Mouse (Mus musculus) c-Kit-negative CD71-positive TER-119-positive erythroid progenitor cells, embryonic 14.5 days (primary cell): Measurements from ENCODE around the gene Pla2r1.

Experiments used
- DNase-seq: peaks from one replicate; pipeline ENCODE4 v3.0.0-alpha.2; 2013; ENCODE audit warnings: low read depth, low spot score

The Pla2r1 gene

DNA sequence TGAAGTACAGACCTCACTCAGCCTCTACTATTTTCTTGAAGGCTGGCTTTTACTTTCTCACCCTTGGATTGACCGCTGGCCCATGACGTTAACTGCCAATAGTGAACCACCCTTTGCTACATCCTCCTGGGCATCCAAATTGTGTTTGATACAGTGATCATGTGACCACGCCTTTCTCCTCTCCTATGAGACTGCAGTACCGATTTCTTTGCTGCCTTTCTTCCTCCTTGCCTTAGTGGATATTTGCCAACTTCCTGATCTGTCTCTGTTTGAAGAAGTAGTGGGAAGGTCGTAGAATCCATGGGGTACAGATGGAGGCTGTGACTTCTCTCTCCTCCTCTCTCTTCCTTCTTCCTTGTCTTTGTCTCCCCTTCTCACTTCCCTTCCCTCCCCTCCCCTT, 147.7 kb downstream of the Pla2r1 start:
- no peak for DNase-seq

DNA sequence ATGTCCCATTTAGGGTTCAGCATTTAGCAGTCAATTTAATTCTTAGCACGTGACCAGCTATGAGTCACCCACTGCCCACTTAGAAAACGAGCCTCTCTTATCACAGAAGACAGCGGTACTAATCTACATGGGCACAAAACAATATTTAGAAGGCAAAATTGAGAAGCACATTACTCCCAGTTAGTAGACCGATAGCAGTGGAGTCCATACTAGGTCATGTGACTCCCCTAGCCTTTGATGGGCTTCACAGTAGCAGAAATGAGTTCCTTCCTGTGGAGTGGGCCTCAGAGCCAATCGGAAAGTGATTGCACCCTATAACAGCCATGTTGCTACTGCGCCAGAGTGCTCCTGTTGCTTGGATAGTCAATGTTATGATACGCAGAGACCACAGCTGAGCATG, 148.3 kb downstream of the Pla2r1 start:
- no peak for DNase-seq

GRCm38 (mm10) chr2:60401694-60402093, 151.4 kb downstream of the Pla2r1 start:
- DNase-seq: no peak

DNA sequence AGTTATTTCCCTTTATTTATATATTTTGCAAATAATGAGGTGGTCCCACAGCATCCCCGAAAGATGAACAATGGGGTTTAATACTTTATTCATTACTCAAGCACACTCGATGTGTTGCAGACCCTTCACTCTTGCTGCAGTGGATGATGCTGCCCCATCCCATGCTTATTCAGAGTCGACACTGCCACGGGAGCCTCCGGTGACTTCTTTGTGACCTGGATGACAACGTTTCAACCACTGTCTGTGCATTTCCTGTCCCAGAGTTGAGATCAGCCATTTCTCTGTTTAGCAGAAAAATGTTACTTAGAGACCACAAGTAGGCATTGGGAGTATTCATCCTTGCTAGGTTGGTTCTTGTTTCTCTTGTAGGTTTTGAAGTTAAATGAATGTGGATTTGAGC, 159.3 kb downstream of the Pla2r1 start:
- DNase-seq: no peak

DNA sequence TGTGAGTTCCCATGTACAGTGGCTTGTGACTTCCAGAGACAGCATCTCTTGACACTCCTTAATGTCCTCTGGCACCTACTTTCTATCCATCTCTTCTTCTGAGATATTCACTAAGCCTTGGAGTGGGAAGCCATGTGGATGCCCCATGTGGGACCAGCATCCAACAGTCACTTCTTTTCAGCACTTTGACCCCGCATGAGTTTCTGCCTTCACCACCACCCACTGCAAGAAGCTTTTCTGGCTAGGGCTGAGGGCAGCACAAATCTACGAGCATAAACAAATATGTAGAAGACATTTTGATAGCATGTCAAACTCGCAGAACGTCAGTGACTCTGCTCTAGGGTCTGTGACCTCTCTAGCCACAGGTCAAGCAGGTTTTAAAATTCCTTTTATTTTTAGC, 160.8 kb downstream of the Pla2r1 start:
- no peak for DNase-seq

DNA sequence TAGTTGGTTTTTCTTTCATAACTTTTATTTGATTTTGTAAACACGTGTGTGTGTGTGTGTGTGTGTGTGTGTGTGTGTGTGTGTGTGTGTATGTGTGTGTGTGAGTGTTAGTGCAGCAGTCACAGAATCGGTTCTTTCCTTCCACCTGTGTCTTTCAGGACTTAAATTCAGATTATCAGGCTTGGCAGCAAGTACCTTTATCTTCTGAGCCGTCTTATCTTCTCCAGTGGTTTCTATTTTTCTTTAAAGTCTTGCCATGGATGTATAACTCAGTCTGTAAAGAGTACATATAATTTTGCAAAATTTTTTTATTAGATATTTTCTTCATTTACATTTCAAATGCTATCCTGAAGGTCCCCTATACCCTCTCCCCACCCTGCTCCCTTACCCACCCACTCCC, 165.7 kb downstream of the Pla2r1 start:
- no peak for DNase-seq

DNA sequence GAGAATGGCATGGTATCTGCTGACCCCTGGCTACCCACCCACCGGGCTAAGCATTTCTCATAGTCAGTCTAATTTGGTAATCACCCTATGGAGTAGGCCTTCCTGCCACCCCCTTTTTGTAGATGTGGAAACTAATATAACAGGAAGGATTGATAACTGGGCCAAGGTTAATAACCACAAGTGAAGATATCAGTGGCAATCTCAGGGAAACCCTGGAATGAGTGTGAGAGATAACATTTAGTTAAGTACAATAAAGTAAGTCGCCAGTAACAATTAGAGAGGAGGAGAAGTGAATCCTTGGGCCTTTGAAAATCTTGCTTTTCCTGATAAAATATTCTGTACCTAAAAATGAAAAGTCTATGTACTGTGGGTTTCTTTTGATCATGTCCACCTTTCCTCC, 166.3 kb downstream of the Pla2r1 start:
- DNase-seq: no peak

DNA sequence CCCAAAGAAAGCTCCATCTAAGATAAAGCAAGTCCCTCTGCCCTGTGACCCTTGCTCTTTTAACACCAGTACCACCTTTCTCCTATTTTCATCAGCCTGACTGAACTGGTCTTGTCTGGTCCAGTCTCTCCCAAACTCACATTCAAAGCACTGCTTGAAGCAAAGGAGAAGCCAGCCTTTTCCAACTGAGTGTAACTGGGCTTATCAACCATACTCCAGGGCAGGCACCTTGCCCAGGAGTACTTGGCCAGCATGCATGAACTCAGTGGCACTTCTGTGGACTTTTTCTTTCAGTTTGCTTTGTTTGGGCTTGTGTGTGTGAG, 168.4 kb downstream of the Pla2r1 start:
- DNase-seq: no peak

DNA sequence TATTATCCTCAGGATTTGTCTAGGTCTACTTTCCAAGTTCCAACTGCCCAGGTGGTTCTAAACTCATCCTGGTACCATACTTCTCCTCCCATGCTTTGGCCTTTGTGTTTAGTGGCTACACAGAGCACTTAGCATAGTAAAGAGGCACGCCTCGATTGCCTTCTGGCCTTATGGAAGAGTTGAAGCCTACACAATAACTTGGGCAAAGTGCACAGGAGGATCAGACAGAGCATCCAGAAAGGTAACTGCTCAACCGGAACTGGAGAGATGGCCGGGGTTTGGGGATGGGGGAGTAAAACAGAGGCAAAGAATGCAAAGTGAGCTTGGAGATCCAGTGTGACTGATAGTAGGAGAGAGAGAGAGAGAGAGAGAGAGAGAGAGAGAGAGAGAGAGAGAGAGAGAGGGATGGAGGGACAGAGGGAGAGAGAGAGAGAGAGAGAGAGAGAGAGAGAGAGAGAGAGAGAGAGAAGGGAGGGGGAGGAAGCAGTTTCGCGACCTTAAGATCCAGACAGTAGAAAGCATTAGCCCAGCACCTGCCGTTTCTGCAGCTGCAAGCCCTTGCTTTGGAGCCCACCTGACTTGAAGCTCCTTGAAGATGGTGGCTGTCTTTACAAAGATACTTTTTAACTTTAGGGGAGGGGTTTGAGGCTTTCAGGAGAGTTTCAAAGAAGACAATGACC, 168.9 kb downstream of the Pla2r1 start:
- no peak for DNase-seq

GRCm38 (mm10) chr2:60382858-60383669, 170.0 kb downstream of the Pla2r1 start, which contains the start of gene Ly75:
TSS of gene Ly75 (minus strand) at chr2:60383303.
- no peak for DNase-seq

DNA sequence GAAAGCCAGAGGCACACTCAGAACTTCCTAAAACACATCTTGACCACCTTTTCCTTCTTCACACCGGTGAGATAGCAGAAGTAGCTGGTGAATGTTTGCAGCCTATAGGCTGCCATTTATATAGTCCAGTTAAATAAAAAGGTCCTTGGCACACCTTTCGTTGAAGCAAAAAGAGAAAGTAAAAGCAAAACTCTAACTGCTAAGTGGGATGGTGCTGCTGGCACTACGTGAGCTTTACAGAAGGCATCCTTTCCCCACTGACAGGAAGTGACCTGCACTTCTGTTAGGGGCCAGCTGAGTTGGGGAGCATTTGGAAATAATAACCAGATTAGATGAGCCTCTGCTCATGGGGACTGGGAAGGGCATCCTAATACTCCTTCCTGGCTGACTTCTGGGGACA, 170.8 kb downstream of the Pla2r1 start:
- no peak for DNase-seq

- no peak for DNase-seq
These were observed 175.8 kb downstream of the Pla2r1 start for GRCm38 (mm10) chr2:60377260-60377659.

GRCm38 (mm10) chr2:60375608-60376107, 177.4 kb downstream of the Pla2r1 start:
- no peak for DNase-seq

DNA sequence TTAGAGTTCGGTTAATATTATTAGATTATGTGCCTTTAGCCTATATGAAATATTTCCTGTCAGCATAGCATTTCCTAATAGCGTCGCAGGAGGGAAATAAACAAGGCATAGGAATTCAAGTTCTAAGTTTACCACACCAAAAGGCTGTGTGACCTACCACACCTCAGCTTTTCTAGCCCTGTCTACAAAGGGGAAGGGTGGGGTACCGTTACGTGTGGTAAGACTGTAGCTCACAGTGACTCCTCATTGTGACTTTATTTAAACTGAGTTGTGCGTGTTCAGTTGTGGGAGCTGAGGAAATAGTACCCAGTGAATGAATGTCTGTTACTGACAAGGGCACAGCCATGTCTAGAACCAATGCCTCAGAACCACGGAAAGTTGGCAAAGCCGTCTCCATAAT, 178.0 kb downstream of the Pla2r1 start:
- DNase-seq: no peak

DNA sequence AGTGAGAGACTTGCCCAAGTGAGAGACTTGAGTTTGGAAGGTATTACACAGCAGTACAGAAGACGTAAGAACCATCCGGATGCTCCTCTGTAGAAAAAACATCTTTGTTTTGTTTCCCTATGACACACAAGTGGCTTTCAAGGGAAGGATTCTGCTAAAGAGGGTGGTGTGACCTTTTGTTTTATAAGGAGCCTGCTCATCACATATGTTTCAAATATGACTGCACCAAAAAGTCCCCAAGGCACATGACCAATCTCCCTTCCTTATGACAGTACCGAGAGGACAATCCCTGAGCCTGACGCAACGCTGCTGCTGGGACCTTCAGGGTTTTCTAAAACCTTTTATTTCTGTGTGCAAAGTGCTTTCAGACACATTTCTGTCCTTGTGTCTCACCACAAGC, 182.9 kb downstream of the Pla2r1 start:
- DNase-seq: no peak

DNA sequence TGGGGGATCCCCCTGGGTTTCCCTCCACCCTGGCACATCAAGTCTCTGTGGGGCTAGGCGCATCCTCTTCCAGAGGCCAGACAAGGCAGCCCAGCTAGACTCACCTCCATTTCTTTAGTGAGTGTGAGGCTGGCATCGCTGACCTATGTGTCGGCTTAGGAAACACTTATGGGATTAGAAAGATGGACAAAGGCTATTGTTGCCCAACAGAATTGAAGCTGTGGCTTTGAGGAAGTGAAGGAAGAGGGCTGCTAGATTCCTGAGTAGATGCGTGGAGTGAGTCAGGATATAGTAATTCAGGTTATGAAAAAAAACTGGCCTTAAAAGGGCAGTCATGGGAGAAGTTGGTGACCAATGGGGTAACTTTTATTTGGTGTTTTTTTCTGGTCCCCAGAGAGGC, 183.7 kb downstream of the Pla2r1 start:
- DNase-seq: no peak

DNA sequence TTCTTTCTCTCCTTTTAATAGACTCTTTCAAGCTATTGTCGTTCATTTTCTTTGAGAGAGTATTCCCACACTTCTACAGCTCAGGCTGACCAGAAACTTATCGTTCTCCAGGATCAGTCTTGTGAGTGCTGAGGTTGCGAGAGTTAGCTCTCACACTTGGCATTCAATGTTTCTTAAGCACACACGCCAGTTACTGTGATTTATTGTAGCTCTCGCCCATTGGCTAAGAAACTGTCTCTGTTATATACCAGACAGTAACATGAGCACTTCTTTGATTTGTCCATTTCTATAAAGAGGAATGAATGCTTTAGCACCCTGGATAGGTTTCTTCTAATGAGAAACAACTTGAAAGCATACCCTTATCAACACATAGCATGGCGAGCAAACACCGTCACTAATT, 185.2 kb downstream of the Pla2r1 start:
- no peak for DNase-seq
